Mouse (Mus musculus): Measurements from ENCODE around the gene Rims4. TPM values are rescaled to one million over a fixed set of nuclear protein-coding genes. Genes with fewer than 3 reads are reported as not detected.

The Rims4 gene
- polyA plus RNA-seq, 1 experiment: 0.19 TPM

DNA sequence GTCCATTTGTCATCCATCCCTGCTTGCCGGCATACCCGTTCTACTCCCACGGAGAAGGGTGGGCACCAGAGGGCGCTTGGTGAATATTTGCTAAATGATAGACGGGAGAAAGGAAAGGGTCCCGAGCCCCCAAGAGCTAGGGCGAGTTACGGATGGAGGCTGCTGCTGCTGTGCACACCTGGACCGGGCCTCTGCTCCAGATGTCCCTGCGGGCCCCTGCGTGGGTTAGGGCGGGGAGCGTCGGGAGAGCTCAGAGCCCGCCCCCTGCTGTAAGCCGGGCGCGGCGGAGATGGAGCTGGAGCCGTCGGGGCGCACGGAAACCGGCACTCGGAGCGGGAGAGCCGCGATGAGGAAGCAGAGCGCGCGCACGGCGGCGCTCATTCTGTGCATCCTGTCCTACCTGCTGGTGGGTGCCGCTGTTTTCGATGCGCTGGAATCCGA, 65.0 kb downstream of the Rims4 start, which contains the start of gene Kcnk15:
Gene Kcnk15 (plus strand): TSS at position 191 of the 441 bp plus-strand sequence.
- TF ChIP-seq POLR2A (IDR thresholded peaks at IDR 0.05; ENCODE audit: borderline replicate concordance, extremely low read depth, low read depth, low read length) (no peak), CTCF (IDR thresholded peaks at IDR 0.05; ENCODE audit: insufficient read depth, low read length) (no peak)
- DNase-seq: no peak
- WGBS: 2% methylated on average over 38 of the region's 38 CpGs
- Histone ChIP-seq H3K4me1 (ENCODE audit: control insufficient read depth, insufficient read depth, low read length) (no peaks in the 10 kb centered on the region), H3K4me3 (replicated peaks; ENCODE audit: extremely low read depth, low read depth, low read length) (no peak within 1 kb of the TSS)

DNA sequence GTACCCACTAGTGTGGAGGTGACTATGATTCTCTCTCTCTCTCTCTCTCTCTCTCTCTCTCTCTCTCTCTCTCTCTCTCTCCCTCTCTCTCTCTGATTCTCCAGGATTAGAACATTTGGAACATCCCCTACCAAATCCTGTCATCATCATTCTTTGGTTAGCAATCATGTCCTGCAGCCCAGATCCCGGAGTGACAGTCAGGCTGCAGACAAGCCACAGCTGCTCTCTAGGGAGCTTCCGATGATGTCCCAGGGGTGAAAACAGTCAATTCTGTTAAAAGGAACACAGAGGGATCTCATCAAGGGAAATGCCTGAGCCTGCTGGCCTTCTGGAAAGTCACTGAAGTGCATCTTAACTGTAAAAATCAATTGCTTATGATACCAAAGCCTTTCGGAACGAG, 76.4 kb downstream of the Rims4 start:
- TF ChIP-seq CTCF (IDR thresholded peaks at IDR 0.05; ENCODE audit: insufficient read depth, low read length) (no peak), POLR2A (IDR thresholded peaks at IDR 0.05; ENCODE audit: borderline replicate concordance, extremely low read depth, low read depth, low read length) (no peak)
- 57% methylated on average over 4 of the region's 4 CpGs for WGBS
- Histone ChIP-seq H3K4me3 (replicated peaks; ENCODE audit: extremely low read depth, low read depth, low read length) (no peak overlapping the region), H3K4me1 (ENCODE audit: control insufficient read depth, insufficient read depth, low read length) (no peaks in the 10 kb centered on the region)
- DNase-seq: no peak

DNA sequence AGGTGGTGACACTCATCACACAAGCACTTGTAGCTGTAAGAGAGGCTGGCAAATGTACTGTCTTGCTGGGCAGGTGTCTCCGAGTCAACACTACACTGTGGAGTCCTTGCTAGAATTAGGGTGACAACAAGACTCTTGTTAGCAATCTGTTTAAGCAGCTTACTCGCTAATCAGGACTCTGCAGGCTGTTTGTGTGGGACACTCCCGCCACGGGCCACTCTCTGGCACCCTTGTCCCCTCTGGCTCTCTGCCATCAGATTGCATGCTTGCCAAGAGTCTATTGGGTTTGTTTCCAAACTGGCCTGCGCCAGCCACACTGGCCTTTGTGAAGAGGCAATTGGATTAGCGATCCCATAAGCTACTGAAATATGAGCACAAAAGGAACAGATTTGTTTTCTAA, 79.0 kb downstream of the Rims4 start:
- peak; percentile 62 for DNase-seq
- no peak for TF ChIP-seq POLR2A (IDR thresholded peaks at IDR 0.05; ENCODE audit: borderline replicate concordance, extremely low read depth, low read depth, low read length)
- TF ChIP-seq CTCF (IDR thresholded peaks at IDR 0.05; ENCODE audit: insufficient read depth, low read length): no peak
- H3K4me1 ChIP-seq (ENCODE audit: control insufficient read depth, insufficient read depth, low read length): no peaks in the 10 kb centered on the region
- no peak overlapping the region for H3K4me3 ChIP-seq (replicated peaks; ENCODE audit: extremely low read depth, low read depth, low read length)
- 24% methylated on average over 6 of the region's 6 CpGs for WGBS

DNA sequence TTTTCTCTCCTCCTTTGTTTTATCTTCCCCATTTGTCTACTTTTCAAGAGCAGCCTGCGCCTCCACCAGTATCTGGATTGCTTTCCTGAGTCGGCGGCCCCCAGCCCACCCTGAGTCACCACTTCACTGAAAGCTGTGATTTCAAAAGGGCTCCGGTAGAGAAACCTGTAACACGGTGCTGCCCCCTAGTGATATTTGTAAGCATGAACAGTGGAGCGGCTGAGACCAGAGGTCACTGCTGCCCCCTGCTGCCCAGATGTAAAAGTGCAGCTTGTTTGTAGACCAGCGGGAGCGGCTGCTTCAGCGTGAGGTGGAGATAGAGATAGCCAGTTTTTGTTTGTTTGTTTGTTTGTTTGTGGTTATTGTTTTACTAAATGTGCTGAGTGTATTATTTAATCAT, 80.4 kb downstream of the Rims4 start:
- TF ChIP-seq POLR2A (IDR thresholded peaks at IDR 0.05; ENCODE audit: borderline replicate concordance, extremely low read depth, low read depth, low read length): no peak
- peak; percentile 97 for TF ChIP-seq CTCF (IDR thresholded peaks at IDR 0.05; ENCODE audit: insufficient read depth, low read length)
- Histone ChIP-seq H3K4me1 (ENCODE audit: control insufficient read depth, insufficient read depth, low read length) (no peaks in the 10 kb centered on the region), H3K4me3 (replicated peaks; ENCODE audit: extremely low read depth, low read depth, low read length) (no peak overlapping the region)
- DNase-seq: peak; percentile 79
- 17% methylated on average over 9 of the region's 9 CpGs for WGBS

DNA sequence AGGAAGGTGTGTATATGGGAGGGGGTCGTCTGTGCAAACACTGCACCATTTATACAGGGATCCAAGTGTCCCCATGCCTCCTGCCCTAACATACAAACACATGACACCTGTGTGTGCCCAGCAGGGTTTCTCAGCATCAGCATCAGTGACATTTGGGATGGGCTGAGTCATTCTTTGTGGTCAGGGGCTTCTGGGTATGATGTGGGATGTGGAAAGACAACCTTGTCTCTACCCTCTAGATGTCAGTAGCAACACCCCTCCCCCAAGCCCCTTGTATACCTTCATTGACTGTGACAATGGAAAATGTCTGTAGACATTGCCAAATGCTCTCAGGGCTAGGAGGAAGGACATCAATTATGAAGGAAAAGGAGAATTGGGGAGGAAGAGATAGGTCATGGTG, 87.3 kb downstream of the Rims4 start:
- Histone ChIP-seq H3K4me3 (replicated peaks; ENCODE audit: extremely low read depth, low read depth, low read length) (no peak overlapping the region), H3K4me1 (ENCODE audit: control insufficient read depth, insufficient read depth, low read length) (no peaks in the 10 kb centered on the region)
- DNase-seq: no peak
- WGBS: 37% methylated on average over 1 of the region's 1 CpGs
- TF ChIP-seq CTCF (IDR thresholded peaks at IDR 0.05; ENCODE audit: insufficient read depth, low read length) (no peak), POLR2A (IDR thresholded peaks at IDR 0.05; ENCODE audit: borderline replicate concordance, extremely low read depth, low read depth, low read length) (no peak)

DNA sequence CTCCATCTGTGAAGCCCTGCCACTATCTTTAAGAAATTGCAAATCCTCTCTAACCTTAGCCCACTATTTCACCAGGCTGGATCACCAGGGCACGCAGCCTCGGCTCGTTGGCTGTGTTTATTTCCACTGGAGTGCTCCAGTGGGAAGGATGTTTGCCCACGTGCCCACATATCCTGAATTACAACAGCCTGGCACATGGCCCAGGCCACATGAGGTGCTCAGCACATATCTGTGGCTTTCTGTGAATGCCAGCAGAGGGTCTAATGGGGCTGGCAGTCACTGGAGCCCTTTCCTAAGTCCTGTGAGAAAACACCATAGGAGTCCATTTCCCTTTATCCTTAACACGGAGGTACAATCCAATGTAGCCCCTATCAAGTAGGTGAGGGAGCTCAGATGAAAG, 92.0 kb downstream of the Rims4 start:
- Histone ChIP-seq H3K4me3 (replicated peaks; ENCODE audit: extremely low read depth, low read depth, low read length) (no peak overlapping the region), H3K4me1 (ENCODE audit: control insufficient read depth, insufficient read depth, low read length) (no peaks in the 10 kb centered on the region)
- TF ChIP-seq CTCF (IDR thresholded peaks at IDR 0.05; ENCODE audit: insufficient read depth, low read length) (no peak), POLR2A (IDR thresholded peaks at IDR 0.05; ENCODE audit: borderline replicate concordance, extremely low read depth, low read depth, low read length) (no peak)
- peak; percentile 36 for DNase-seq
- 25% methylated on average over 5 of the region's 5 CpGs for WGBS

DNA sequence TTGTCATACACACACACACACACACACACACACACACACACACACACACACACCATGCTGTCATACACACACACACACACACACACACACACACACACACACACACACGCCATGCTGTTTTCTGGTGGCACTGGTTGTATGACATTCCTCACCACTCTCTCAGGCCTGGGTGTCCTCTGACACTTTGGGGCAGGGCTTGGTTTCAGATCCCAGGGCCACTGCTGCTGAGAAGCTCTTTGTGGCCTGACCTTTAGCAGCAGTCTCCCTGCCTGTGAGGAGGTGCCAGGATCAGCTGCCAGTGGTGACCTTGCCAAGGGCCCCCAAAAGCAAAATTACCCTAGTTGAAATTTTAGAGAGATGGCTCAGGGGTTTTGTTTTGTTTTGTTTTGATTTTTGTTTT, 92.6 kb downstream of the Rims4 start:
- Histone ChIP-seq H3K4me1 (ENCODE audit: control insufficient read depth, insufficient read depth, low read length) (no peaks in the 10 kb centered on the region), H3K4me3 (replicated peaks; ENCODE audit: extremely low read depth, low read depth, low read length) (no peak overlapping the region)
- TF ChIP-seq CTCF (IDR thresholded peaks at IDR 0.05; ENCODE audit: insufficient read depth, low read length) (no peak), POLR2A (IDR thresholded peaks at IDR 0.05; ENCODE audit: borderline replicate concordance, extremely low read depth, low read depth, low read length) (no peak)
- DNase-seq: no peak
- WGBS: 67% methylated on average over 1 of the region's 1 CpGs

DNA sequence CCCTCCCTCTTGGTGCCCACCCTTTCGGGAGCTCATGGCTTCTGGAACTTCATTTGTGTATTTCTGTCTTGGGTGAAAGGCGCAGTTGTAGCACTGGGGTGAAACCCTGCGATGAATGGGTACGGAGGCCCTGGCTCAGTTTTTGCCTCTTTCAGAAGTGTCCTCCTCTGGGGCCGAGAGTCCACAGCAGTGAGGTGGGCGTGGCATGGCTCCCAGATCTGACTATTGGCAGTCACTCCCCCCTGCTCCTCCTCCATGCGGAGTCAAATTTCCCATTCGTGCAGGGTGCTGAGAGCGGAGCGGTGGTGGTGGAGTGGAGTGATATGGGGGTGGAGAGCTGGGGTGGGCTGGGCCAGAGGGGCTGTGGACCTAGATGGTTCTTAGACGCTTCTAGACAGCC, 94.7 kb downstream of the Rims4 start:
- peaks cover 2% of the 10 kb centered on the region; the same call in 1 of the 2 replicates for H3K4me1 ChIP-seq (ENCODE audit: control insufficient read depth, insufficient read depth, low read length)
- no peak for DNase-seq
- 31% methylated on average over 11 of the region's 11 CpGs for WGBS
- H3K4me3 ChIP-seq (replicated peaks; ENCODE audit: extremely low read depth, low read depth, low read length): no peak overlapping the region
- TF ChIP-seq POLR2A (IDR thresholded peaks at IDR 0.05; ENCODE audit: borderline replicate concordance, extremely low read depth, low read depth, low read length) (peak; percentile 39; the same call in 1 of the 2 replicates), CTCF (IDR thresholded peaks at IDR 0.05; ENCODE audit: insufficient read depth, low read length) (no peak)

DNA sequence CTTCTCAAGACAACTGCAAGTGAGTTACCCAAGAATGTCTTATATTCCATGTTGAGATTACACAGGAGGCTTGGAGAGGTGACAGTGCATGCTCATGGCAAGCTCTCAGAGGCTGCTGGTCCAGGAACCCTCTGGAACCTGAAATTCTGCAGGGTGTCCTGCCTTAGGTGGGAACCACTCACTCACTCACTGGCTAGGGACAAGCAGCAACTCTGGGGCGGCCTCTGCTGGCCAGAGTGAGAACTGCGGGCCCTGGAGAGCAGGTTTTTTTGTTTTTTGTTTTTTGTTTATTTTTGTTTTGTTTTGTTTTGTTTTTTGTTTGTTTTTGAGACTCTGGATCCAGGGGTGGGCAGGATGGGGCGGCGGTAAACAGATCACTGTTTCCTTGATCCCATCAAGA, 95.2 kb downstream of the Rims4 start:
- WGBS: 11% methylated on average over 4 of the region's 4 CpGs
- peaks cover 2% of the 10 kb centered on the region; the same call in 1 of the 2 replicates for H3K4me1 ChIP-seq (ENCODE audit: control insufficient read depth, insufficient read depth, low read length)
- peak; percentile 65 for DNase-seq
- H3K4me3 ChIP-seq (replicated peaks; ENCODE audit: extremely low read depth, low read depth, low read length): no peak overlapping the region
- TF ChIP-seq CTCF (IDR thresholded peaks at IDR 0.05; ENCODE audit: insufficient read depth, low read length) (peak; percentile 83), POLR2A (IDR thresholded peaks at IDR 0.05; ENCODE audit: borderline replicate concordance, extremely low read depth, low read depth, low read length) (peak; percentile 29; the same call in 1 of the 2 replicates)

DNA sequence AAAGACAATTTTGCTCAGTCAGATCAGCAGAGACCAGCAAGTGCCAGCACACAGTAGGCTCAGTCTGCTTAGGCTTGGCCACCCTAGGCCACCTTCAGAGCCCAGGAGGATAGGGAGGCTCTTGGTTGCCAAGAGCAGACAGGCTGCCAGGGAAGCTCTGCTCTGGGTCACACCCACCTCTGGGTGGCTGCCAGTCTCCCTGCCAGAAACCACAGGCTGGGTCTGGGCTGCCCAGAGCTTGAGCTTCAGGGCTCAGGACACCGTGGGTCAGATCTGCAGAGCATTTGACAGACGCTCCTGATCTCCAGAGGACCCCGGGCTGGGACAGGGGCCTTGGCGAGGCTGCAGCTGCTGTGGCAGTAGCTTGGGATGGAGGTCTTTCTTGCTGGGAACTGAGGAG, 97.9 kb downstream of the Rims4 start, which contains the start of gene Ccn5:
Gene Ccn5 (plus strand): TSS at position 255 of the 400 bp plus-strand sequence.
- 40% methylated on average over 4 of the region's 4 CpGs for WGBS
- Histone ChIP-seq H3K4me1 (ENCODE audit: control insufficient read depth, insufficient read depth, low read length) (peaks cover 2% of the 10 kb centered on the region; the same call in 1 of the 2 replicates), H3K4me3 (replicated peaks; ENCODE audit: extremely low read depth, low read depth, low read length) (peak within 1 kb of the TSS; percentile 23)
- DNase-seq: peak; percentile 58
- no peak for TF ChIP-seq CTCF (IDR thresholded peaks at IDR 0.05; ENCODE audit: insufficient read depth, low read length)
